20 mouse cellular contexts compared by ENCODE assay signal in the genomic region with DNA sequence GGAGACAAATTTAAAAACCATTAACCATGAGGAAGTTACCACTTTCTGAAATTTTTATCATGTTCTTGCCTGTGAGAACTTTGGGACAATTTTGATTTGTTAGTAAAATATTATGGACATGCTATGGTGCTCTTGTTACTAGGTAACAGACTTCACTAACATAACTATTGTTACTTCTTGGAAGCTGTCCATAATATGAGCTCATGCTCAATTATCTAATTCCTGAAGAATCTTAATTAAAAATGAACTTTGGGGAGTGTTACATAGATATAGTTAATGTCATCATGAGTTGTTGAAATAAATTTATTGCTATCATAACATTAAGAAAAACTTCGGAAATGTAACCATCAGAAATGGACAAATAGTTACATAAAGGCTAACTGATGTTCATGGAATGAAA.
"Had no signal": no experiment of that assay in that cellular context is flagged by ENCODE, and none has a peak within 500 bp of the region (broad histone marks: within the 10 kb centered on the region; RNA-seq: fewer than 3 reads in every experiment).

No protein-coding gene starts in this region.

- H3K4me1 ChIP-seq: liver, embryonic 15.5 days; lung, embryonic 15.5 days; megakaryocyte, embryonic 14.5 days; midbrain, embryonic 13.5 days; midbrain, embryonic 15.5 days; neural tube, embryonic 13.5 days; neural tube, embryonic 15.5 days; stomach, embryonic 15.5 days had no signal

- H3K9ac ChIP-seq: liver, embryonic 15.5 days; liver, postnatal 0 days; lung, embryonic 15.5 days; midbrain, embryonic 13.5 days; midbrain, embryonic 15.5 days; neural tube, embryonic 13.5 days; neural tube, embryonic 15.5 days; stomach, embryonic 15.5 days had no signal

- DNase-seq: liver, postnatal 0 days; lung, adult 2 months; lung, postnatal 14 days; lung, postnatal 36 days; right cerebral cortex, postnatal 14 days; thymus, adult 2 months; thymus, postnatal 25 days; thymus, postnatal 4 days had no signal

- H3K36me3 ChIP-seq: liver, embryonic 15.5 days; lung, embryonic 15.5 days; midbrain, embryonic 13.5 days; midbrain, embryonic 15.5 days; neural tube, embryonic 13.5 days; neural tube, embryonic 15.5 days; stomach, embryonic 15.5 days had no signal

- H3K4me3 ChIP-seq: liver, embryonic 15.5 days; lung, embryonic 15.5 days; megakaryocyte, embryonic 14.5 days; midbrain, embryonic 13.5 days; midbrain, embryonic 15.5 days; neural tube, embryonic 13.5 days; neural tube, embryonic 15.5 days; stomach, embryonic 15.5 days had no signal

- H3K9me3 ChIP-seq: liver, embryonic 15.5 days; lung, embryonic 15.5 days; megakaryocyte, embryonic 14.5 days; midbrain, embryonic 13.5 days; midbrain, embryonic 15.5 days; neural tube, embryonic 13.5 days; neural tube, embryonic 15.5 days; stomach, embryonic 15.5 days had no signal

- ATAC-seq: lung, postnatal 0 days; midbrain, embryonic 13.5 days; midbrain, embryonic 15.5 days had no signal

- H3K27ac ChIP-seq: liver, embryonic 15.5 days; lung, embryonic 15.5 days; macrophage; midbrain, embryonic 13.5 days; midbrain, embryonic 15.5 days; neural tube, embryonic 13.5 days; neural tube, embryonic 15.5 days; stomach, embryonic 15.5 days; stomach, postnatal 0 days had no signal

- H3K4me2 ChIP-seq: liver, embryonic 15.5 days; lung, embryonic 15.5 days; midbrain, embryonic 11.5 days; midbrain, embryonic 13.5 days; midbrain, embryonic 15.5 days; neural tube, embryonic 13.5 days; neural tube, embryonic 15.5 days; stomach, embryonic 15.5 days had no signal

- H3K27me3 ChIP-seq: liver, embryonic 15.5 days; lung, embryonic 15.5 days; megakaryocyte, embryonic 14.5 days; midbrain, embryonic 13.5 days; midbrain, embryonic 15.5 days; neural tube, embryonic 13.5 days; neural tube, embryonic 15.5 days; stomach, embryonic 15.5 days had no signal
